Mouse (Mus musculus): ENCODE data around the gene Ankrd44. TPM values are rescaled to one million over a fixed set of nuclear protein-coding genes. Genes with fewer than 3 reads are reported as not detected.

Ankrd44 gene
- polyA plus RNA-seq, 1 experiment from 2014 or later: 4.3 TPM

DNA sequence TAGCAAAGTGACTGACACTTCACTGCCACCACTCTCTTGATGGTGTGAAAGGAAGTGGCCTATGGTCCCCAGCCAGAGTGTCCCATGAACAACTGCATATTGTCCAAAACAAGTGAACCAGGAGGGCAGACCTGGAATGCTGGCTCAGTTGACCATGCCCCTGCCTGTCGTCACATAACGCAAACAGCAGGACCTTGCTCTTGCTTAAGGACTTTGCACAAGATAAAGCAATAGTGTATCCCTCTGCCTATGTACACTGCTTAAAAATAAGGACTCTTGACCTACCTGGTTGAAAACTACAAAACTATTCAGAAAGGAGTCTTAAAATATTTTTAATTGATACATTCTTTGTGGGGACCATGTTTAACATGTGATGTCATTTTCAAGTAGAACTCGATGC is 44.7 kb downstream of the Ankrd44 start:
- H3K4me1 ChIP-seq (replicated peaks; ENCODE audit: insufficient read depth, low read length): no peaks in the 10 kb centered on the region
- no peaks in the 10 kb centered on the region for H3K36me3 ChIP-seq (ENCODE audit: insufficient read depth, low read length)
- no peak overlapping the region for H3K4me2 ChIP-seq (ENCODE audit: low read length)
- DNase-seq (ENCODE audit: low spot score) (no peak), ATAC-seq (replicated peaks; ENCODE audit: low FRiP score, low read depth) (no peak)
- H3K27me3 ChIP-seq (ENCODE audit: insufficient read depth, low read length): no peaks in the 10 kb centered on the region
- no peak overlapping the region for H3K9ac ChIP-seq (ENCODE audit: low read depth, low read length)
- H3K9me3 ChIP-seq (replicated peaks; ENCODE audit: low read length): no peaks in the 10 kb centered on the region
- H3K4me3 ChIP-seq (replicated peaks; ENCODE audit: low read depth, low read length): no peak overlapping the region
- TF ChIP-seq CTCF (IDR thresholded peaks at IDR 0.05; ENCODE audit: low read depth): no peak
- no peak overlapping the region for H3K27ac ChIP-seq
- 82% methylated on average over 3 of the region's 3 CpGs for WGBS

DNA sequence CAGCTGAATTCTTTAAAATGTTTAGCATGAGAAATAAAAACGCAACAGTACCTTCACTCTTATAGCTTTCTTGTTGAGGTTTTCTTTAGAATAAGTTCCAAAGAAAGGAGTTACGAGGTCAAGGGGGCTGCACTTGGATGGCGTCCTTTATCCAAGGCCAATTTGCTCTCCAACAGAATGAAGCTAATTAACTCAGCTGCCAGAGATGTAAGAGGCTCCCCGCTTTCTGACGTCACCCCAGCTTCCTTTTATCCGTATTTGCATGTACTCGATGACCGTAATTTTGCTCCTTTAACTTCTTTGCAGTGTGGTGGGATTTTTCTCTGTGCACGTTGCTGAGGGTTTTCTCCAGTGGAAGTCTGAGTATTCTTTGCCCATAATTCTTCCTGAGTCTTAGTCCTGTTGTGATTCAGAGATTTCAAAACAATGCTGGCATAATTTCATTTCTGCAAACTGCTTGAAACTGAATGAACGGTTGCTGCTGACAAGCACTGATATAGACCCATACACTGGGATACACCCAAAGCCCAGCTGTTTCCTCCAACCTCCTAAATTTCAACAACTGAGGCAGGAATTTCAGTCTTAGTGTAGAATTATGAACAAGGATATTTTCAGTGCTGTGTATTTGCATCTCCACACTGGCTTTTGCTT is 48.6 kb downstream of the Ankrd44 start:
- H3K36me3 ChIP-seq (ENCODE audit: insufficient read depth, low read length): no peaks in the 10 kb centered on the region
- H3K4me2 ChIP-seq (ENCODE audit: low read length): no peak overlapping the region
- DNase-seq (ENCODE audit: low spot score): no peak
- no peak for TF ChIP-seq CTCF (IDR thresholded peaks at IDR 0.05; ENCODE audit: low read depth)
- ATAC-seq (replicated peaks; ENCODE audit: low FRiP score, low read depth): no peak
- H3K9ac ChIP-seq (ENCODE audit: low read depth, low read length): no peak overlapping the region
- no peak overlapping the region for H3K27ac ChIP-seq
- H3K4me3 ChIP-seq (replicated peaks; ENCODE audit: low read depth, low read length): no peak overlapping the region
- no peaks in the 10 kb centered on the region for H3K4me1 ChIP-seq (replicated peaks; ENCODE audit: insufficient read depth, low read length)
- WGBS: 68% methylated on average over 10 of the region's 10 CpGs
- no peaks in the 10 kb centered on the region for H3K9me3 ChIP-seq (replicated peaks; ENCODE audit: low read length)
- H3K27me3 ChIP-seq (ENCODE audit: insufficient read depth, low read length): no peaks in the 10 kb centered on the region

DNA sequence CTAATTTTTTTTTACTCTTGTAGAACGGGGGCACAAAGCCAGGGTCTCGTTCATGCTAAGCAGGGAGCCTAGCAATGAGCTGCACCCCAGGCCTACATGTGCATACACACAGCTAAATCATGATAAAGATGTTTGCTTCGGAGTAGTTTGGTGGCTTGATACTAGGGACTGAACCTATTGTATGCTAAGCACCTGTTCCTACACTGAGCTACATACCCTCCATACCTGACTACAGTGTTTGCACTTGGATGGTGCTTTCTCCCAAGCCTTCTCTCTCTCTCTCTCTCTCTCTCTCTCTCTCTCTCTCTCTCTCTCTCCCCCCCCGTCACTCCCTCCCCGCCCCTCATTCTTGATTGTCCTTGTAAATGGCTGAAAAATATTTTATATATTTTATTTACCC is 49.2 kb downstream of the Ankrd44 start:
- WGBS: 95% methylated on average over 5 of the region's 5 CpGs
- Histone ChIP-seq H3K27ac (no peak overlapping the region), H3K4me3 (replicated peaks; ENCODE audit: low read depth, low read length) (no peak overlapping the region), H3K27me3 (ENCODE audit: insufficient read depth, low read length) (no peaks in the 10 kb centered on the region), H3K9me3 (replicated peaks; ENCODE audit: low read length) (no peaks in the 10 kb centered on the region), H3K4me1 (replicated peaks; ENCODE audit: insufficient read depth, low read length) (no peaks in the 10 kb centered on the region), H3K4me2 (ENCODE audit: low read length) (no peak overlapping the region), H3K9ac (ENCODE audit: low read depth, low read length) (no peak overlapping the region), H3K36me3 (ENCODE audit: insufficient read depth, low read length) (no peaks in the 10 kb centered on the region)
- ATAC-seq (replicated peaks; ENCODE audit: low FRiP score, low read depth): no peak
- TF ChIP-seq CTCF (IDR thresholded peaks at IDR 0.05; ENCODE audit: low read depth): no peak
- no peak for DNase-seq (ENCODE audit: low spot score)

DNA sequence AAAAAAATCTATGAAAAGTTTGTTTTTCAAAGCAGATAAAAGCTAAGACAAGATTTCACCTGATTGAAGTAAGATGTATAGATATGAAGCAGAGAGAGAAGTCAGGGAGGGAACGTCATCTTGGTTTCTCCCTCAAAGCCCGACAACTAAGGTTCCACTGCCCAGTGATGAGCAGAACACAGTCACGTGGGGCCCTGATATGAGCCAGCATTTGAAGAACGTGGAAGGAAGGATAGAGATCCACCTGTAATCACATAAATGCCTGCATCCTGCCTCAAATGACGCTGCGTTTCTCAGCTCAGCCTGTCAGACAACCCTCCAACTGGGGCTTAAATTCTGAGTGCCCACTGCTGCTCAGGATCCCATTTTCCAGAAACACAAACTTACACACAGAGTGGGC is 52.1 kb downstream of the Ankrd44 start:
- no peak for TF ChIP-seq CTCF (IDR thresholded peaks at IDR 0.05; ENCODE audit: low read depth)
- H3K4me2 ChIP-seq (ENCODE audit: low read length): no peak overlapping the region
- DNase-seq (ENCODE audit: low spot score): no peak

DNA sequence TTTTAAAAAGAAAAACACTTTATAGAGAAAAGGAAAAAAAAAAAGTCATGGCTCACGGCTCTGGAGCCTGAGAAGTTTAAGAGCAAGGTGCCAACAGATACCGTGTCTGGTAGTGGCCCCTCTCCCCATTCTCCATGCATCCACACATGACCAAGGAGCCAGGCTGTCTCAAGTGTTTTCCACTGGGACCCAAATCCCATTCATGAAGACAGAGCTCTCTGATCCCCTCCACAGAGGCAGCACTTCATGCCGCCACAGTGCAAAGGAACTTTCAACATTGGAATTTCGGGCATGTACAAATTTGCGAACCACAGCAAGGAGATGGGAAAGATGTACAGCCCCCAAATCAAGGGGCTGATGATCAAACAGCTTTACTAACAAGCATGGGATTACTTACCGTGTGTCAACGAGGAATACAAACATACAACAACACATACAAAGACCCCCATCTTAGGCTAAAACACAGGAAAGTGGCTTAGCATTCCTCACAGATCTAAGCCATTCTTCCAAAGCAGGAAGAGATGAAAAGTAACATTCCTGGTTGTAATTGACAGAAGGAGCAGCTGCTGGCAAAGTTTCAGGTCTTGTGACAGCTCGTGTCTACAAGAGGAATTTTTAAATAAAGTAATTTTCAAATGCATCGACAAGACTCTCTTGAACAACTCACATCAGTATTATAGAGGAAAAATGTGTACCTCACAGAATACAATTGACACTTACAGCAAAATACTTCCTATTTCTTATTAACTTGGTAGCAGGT is 53.1 kb downstream of the Ankrd44 start:
- DNase-seq (ENCODE audit: low spot score) (no peak), ATAC-seq (replicated peaks; ENCODE audit: low FRiP score, low read depth) (no peak)
- H3K4me1 ChIP-seq (replicated peaks; ENCODE audit: insufficient read depth, low read length): no peaks in the 10 kb centered on the region
- H3K27me3 ChIP-seq (ENCODE audit: insufficient read depth, low read length): no peaks in the 10 kb centered on the region
- H3K4me3 ChIP-seq (replicated peaks; ENCODE audit: low read depth, low read length): no peak overlapping the region
- H3K27ac ChIP-seq: no peak overlapping the region
- H3K36me3 ChIP-seq (ENCODE audit: insufficient read depth, low read length): no peaks in the 10 kb centered on the region
- no peak overlapping the region for H3K4me2 ChIP-seq (ENCODE audit: low read length)
- TF ChIP-seq CTCF (IDR thresholded peaks at IDR 0.05; ENCODE audit: low read depth): no peak
- no peak overlapping the region for H3K9ac ChIP-seq (ENCODE audit: low read depth, low read length)
- 72% methylated on average over 9 of the region's 9 CpGs for WGBS
- H3K9me3 ChIP-seq (replicated peaks; ENCODE audit: low read length): no peaks in the 10 kb centered on the region

More for the DNA sequence above, 52.1 kb downstream of the Ankrd44 start:
- WGBS: 78% methylated on average over 6 of the region's 6 CpGs
- no peaks in the 10 kb centered on the region for H3K36me3 ChIP-seq (ENCODE audit: insufficient read depth, low read length)
- H3K9me3 ChIP-seq (replicated peaks; ENCODE audit: low read length): no peaks in the 10 kb centered on the region
- H3K4me3 ChIP-seq (replicated peaks; ENCODE audit: low read depth, low read length): no peak overlapping the region
- H3K9ac ChIP-seq (ENCODE audit: low read depth, low read length): no peak overlapping the region
- no peak overlapping the region for H3K27ac ChIP-seq
- H3K4me1 ChIP-seq (replicated peaks; ENCODE audit: insufficient read depth, low read length): no peaks in the 10 kb centered on the region
- H3K27me3 ChIP-seq (ENCODE audit: insufficient read depth, low read length): no peaks in the 10 kb centered on the region
- ATAC-seq (replicated peaks; ENCODE audit: low FRiP score, low read depth): no peak

DNA sequence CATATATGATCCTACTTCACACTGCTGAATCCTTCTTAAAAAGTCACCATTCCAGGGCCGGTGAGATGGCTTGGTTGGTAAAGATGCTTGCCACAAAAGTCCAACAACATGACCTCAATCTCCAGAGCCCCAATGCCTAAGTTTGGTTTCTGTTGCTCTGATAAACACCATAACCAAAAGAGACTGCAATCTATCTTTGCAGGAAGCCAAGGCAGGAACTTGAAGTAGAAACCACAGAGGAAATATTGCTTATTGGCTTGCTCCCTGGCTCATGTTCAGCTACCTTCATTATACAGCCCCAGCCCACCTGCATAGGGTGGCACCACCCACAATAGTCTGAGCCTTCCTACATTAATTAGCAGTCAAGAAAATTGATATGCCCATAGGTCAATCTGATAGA is 54.9 kb downstream of the Ankrd44 start:
- H3K27ac ChIP-seq: no peak overlapping the region
- 91% methylated on average over 1 of the region's 1 CpGs for WGBS
- no peaks in the 10 kb centered on the region for H3K36me3 ChIP-seq (ENCODE audit: insufficient read depth, low read length)
- H3K9ac ChIP-seq (ENCODE audit: low read depth, low read length): no peak overlapping the region
- TF ChIP-seq CTCF (IDR thresholded peaks at IDR 0.05; ENCODE audit: low read depth): no peak
- no peaks in the 10 kb centered on the region for H3K27me3 ChIP-seq (ENCODE audit: insufficient read depth, low read length)
- H3K4me1 ChIP-seq (replicated peaks; ENCODE audit: insufficient read depth, low read length): no peaks in the 10 kb centered on the region; the same call in 1 of the 2 replicates
- H3K4me3 ChIP-seq (replicated peaks; ENCODE audit: low read depth, low read length): no peak overlapping the region
- H3K4me2 ChIP-seq (ENCODE audit: low read length): no peak overlapping the region
- H3K9me3 ChIP-seq (replicated peaks; ENCODE audit: low read length): no peaks in the 10 kb centered on the region
- DNase-seq (ENCODE audit: low spot score) (no peak), ATAC-seq (replicated peaks; ENCODE audit: low FRiP score, low read depth) (no peak)
